Mouse (Mus musculus) kidney, adult 2 months (tissue): ENCODE results near the gene Capn7. TPM values are rescaled to one million over a fixed set of nuclear protein-coding genes. Genes with fewer than 3 reads are reported as not detected.
A peak's percentile ranks its signal among the peaks of the same experiment; 100 is the strongest.

Experiments
- DNase-seq: peaks from one replicate; pipeline ENCODE4 v3.0.0; 2021
- H3K27ac ChIP-seq: fragments of 200-500 bp; 2 replicates; pipeline ENCODE4 v1.5.1; 2012; ENCODE audit warnings: low read depth, low read length, control low read depth, inconsistent platforms; ENCODE audit not compliant: insufficient read depth
- H3K27me3 ChIP-seq: fragments of 200-500 bp; replicated peaks from 2 replicates; pipeline ENCODE4 v1.6.1; 2012; ENCODE audit warnings: mild to moderate bottlenecking, moderate library complexity, low read length, inconsistent platforms; ENCODE audit not compliant: control insufficient read depth, insufficient read depth
- H3K36me3 ChIP-seq: fragments of 200-500 bp; 2 replicates; pipeline ENCODE4 v1.6.1; 2012; ENCODE audit warnings: mild to moderate bottlenecking, moderate library complexity, low read length, inconsistent platforms; ENCODE audit not compliant: control insufficient read depth, insufficient read depth
- H3K4me1 ChIP-seq: fragments of 200-500 bp; 2 replicates; pipeline ENCODE4 v1.6.1; 2011; ENCODE audit warnings: low read length; ENCODE audit not compliant: control insufficient read depth, insufficient read depth
- H3K4me3 ChIP-seq: fragments of 200-500 bp; 2 replicates; pipeline ENCODE4 v1.5.1; 2011; ENCODE audit warnings: mild to moderate bottlenecking, low read depth, low read length, control low read depth; ENCODE audit not compliant: insufficient read depth
- CTCF ChIP-seq: fragments of 200-500 bp; conservative IDR thresholded peaks from 2 replicates; pipeline ENCODE4 v1.5.1; 2011; ENCODE audit warnings: low read depth, mild to moderate bottlenecking, control low read depth, low read length, moderate library complexity, mixed read lengths; ENCODE audit not compliant: insufficient read depth, insufficient read length
- POLR2A ChIP-seq: fragments of 200-500 bp; IDR thresholded peaks from one replicate; pipeline ENCODE4 v1.6.1; 2011; ENCODE audit warnings: low read depth, low read length, control low read depth
- WGBS: fragments of 180-500 bp; shearing (Covaris S2); methylation state at CpG from one replicate; pipeline ENCODE4 v1.1.7; 2018; 5-methylcytosine and 5-hydroxymethylcytosine counted together
- polyA plus RNA-seq: library from polyadenylated mRNA; depleted of rRNA; stranded (reverse); fragments of >200 nt; gene quantifications from 2 replicates; pipeline ENCODE4 v1.2.3, GENCODE M21; 2012

Capn7 gene
- polyA plus RNA-seq, 1 experiment = 13.6 TPM

DNA sequence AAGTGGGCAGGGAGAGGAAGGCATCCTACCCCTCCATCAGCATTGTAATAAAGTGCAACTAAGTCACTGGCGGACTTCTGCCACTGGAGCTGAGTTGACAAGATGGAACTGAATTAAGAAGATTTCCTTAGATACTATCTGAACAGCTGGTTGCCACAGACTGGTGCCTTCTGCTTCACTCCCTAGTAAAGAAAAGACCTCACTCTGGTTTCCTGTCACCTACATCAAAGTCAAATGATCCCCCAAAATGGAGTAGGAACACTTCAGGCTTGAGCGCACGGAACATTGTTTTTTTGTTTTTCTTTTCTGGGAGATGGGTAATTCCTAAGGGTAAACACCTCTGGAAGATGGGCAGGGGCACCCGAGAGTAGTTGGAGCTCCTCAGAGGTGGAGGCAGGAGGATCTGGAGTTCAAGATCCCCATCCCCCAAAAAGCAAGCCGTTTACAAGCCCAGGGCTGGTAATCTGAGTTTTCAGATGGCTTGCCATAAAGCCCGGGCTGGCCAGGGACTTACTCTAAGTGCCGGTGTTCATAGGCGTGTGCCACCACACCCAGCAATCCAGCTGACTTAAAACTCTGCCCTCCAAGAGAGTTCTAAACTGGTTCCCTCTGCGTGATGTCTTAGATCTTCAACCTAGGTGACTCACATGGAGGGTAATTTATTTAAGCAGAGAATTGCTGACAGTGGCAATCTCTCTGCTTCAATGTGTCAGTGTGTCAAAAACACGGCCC is 78.0 kb downstream of the Capn7 start:
- WGBS = 42% methylated on average over 10 of the region's 10 CpGs

DNA sequence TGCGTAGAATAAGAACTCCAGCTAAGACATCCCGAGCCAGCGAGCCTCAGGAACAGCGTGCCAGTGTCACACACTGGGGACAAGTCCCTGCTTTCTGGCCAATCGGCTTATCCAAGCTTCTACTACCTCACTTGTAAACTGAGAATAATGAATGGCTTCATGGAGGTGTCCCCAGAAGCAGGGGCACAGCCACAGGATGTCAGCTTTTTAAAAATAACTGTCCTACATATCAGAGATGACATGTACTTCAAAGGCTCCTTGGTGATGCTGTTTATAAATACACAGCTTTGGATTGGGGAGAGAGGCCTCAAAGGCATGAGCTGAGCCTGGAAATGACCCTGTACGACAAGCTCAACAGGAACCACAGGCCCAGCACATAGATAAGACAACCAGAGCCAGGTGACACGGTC is 78.5 kb downstream of the Capn7 start:
- H3K27ac ChIP-seq = peak overlapping the region; percentile 19
- peak; percentile 56 for DNase-seq
- H3K4me1 ChIP-seq = peaks cover 50% of the 10 kb centered on the region
- H3K27me3 ChIP-seq = no peaks in the 10 kb centered on the region
- no peaks in the 10 kb centered on the region for H3K36me3 ChIP-seq
- no peak overlapping the region for H3K4me3 ChIP-seq
- no peak for TF ChIP-seq POLR2A
- TF ChIP-seq CTCF = no peak
- WGBS = 48% methylated on average over 7 of the region's 7 CpGs

More for the DNA sequence above, 78.0 kb downstream of the Capn7 start:
- TF ChIP-seq CTCF (no peak), POLR2A (no peak)
- no peak for DNase-seq
- Histone ChIP-seq H3K27me3 (no peaks in the 10 kb centered on the region), H3K4me1 (peaks cover 48% of the 10 kb centered on the region), H3K36me3 (no peaks in the 10 kb centered on the region), H3K4me3 (no peak overlapping the region), H3K27ac (peak overlapping the region; percentile 30)

DNA sequence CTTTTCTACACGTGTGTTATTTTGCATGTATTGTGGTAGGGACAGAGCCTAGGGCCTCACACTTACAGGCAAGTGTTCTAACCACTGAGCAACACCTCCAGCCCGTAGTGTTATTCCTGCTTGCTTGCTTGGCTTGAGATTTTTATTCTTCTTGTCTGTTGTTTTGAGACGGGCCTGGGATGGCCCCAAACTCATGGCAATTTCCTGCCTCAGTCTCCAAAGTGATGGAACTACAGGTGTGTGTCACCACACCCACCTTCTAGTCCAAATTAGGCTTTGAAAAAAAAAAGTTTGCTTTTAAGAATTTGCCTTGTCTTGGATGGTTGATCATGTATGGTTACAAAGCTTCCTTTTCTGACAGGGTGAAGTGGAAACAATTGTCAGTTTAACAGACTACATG is 80.0 kb downstream of the Capn7 start:
- 86% methylated on average over 3 of the region's 3 CpGs for WGBS
- Histone ChIP-seq H3K36me3 (no peaks in the 10 kb centered on the region), H3K27ac (no peak overlapping the region), H3K27me3 (no peaks in the 10 kb centered on the region), H3K4me3 (no peak overlapping the region), H3K4me1 (peaks cover 64% of the 10 kb centered on the region)
- TF ChIP-seq CTCF (no peak), POLR2A (no peak)
- no peak for DNase-seq

DNA sequence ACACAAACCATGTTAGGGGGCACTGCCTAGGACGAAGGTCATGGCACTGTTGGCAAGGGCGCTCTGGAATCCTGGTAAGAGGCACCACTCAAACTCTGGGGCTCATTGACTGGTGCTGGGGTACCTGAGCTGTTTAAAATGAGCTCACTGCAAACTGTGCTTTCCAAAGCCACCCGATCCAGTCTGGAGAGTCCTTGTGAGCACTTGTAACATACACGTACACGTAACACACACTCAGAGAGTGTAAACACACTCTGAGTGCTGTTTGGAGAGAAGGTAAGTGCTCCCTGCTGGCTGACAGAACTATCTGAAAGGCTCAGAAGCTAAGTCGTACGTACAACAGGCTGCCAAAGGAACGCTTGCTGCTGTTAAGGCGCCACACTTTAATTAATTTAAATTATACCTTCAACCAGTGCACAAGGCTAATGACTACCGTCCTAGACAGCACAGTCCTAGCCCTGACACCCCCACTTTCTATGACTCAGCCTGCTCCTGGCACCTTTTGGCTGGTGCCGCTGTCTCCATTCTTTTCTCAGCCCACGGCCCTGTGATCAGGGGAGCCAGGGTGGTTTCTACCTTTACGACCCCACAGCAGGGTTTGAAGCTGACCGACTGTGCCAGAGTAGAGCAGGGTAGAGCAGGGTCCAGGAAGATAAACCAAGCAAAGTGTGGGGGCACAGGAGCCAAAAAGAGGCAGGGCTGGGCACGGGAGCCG is 80.6 kb downstream of the Capn7 start:
- Histone ChIP-seq H3K27me3 (no peaks in the 10 kb centered on the region), H3K4me1 (peaks cover 68% of the 10 kb centered on the region), H3K36me3 (no peaks in the 10 kb centered on the region), H3K27ac (0 out of 2 replicates have a peak overlapping the region, but pooled peaks have one; percentile 16), H3K4me3 (no peak overlapping the region)
- TF ChIP-seq CTCF = no peak
- TF ChIP-seq POLR2A = no peak
- no peak for DNase-seq
- 60% methylated on average over 16 of the region's 16 CpGs for WGBS

DNA sequence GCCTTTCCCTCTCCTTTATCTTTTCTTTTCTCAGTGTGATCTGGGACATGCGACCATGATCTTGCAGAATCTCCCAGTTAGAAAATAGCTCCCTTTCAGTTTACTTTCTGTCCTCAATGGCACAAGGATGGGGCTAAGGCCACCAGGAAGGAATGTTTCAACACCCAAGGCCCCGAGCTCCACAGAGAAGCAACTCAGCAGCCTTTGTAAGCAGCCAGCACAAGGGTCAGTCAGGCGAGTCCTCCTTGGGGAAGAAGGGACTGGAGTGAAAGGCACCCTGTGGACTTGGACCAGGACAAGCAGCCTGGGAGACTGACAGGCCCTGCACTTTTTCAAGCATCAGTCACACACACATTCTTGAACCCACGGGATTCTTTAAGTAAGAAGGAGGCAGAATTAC is 82.8 kb downstream of the Capn7 start:
- peak; percentile 84 for DNase-seq
- Histone ChIP-seq H3K36me3 (no peaks in the 10 kb centered on the region), H3K4me3 (no peak overlapping the region), H3K27me3 (no peaks in the 10 kb centered on the region), H3K4me1 (peaks cover 75% of the 10 kb centered on the region), H3K27ac (peak overlapping the region; percentile 77)
- WGBS = 51% methylated on average over 4 of the region's 4 CpGs
- no peak for TF ChIP-seq CTCF
- TF ChIP-seq POLR2A = no peak

DNA sequence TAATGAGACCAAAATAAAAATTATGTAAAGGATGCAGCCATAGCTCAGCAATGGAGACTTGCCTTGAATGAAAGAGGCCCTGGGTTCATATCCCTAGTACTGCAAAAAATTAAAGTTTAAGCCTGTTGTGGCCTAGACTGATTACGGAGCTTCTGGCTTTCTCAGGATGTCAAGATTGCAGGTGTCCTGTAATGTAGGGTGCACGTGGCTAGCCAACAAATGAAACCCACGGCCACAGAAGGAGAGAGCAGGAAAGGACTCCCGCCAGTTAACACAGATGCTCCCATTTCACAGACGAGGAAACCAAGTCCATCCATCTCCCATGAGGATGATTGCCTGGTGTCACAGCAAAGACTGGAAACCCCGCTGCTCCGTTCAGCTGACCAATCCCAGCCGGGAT is 83.7 kb downstream of the Capn7 start:
- H3K27ac ChIP-seq = peak overlapping the region; percentile 77
- no peaks in the 10 kb centered on the region for H3K27me3 ChIP-seq
- no peak for TF ChIP-seq POLR2A
- TF ChIP-seq CTCF = no peak
- WGBS = 90% methylated on average over 8 of the region's 8 CpGs
- H3K36me3 ChIP-seq = no peaks in the 10 kb centered on the region
- no peak overlapping the region for H3K4me3 ChIP-seq
- DNase-seq = no peak
- peaks cover 66% of the 10 kb centered on the region for H3K4me1 ChIP-seq

DNA sequence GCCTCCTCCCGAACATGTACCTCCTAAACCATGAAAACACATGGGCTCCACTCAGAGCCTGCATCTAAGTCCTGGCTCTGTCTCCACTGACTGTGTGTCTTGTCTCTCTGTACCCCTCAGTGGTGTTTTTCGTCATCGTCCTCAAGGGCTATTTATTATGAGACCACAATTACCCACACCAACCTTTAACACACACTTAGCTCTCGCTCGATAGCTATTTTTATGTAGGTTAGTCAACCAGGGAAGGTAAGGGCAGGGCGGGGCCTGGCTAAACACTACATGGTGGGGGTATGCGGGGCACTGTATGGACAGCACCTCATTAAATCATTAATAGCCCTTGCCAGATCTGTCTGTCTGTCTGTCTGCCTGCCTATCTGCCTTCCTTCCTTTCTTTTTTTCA is 84.1 kb downstream of the Capn7 start:
- no peaks in the 10 kb centered on the region; the same call in 1 of the 2 replicates for H3K36me3 ChIP-seq
- H3K27me3 ChIP-seq = no peaks in the 10 kb centered on the region
- 60% methylated on average over 7 of the region's 7 CpGs for WGBS
- TF ChIP-seq CTCF = no peak
- no peak for TF ChIP-seq POLR2A
- H3K4me1 ChIP-seq = peaks cover 64% of the 10 kb centered on the region
- DNase-seq = no peak
- peak overlapping the region; percentile 77 for H3K27ac ChIP-seq
- H3K4me3 ChIP-seq = no peak overlapping the region
